Comparison of ENCODE assay signal across 8 mouse cellular contexts in genomic region chr15:98092372-98093120, GRCm38 (mm10). TPM values are rescaled to one million over a fixed set of nuclear protein-coding genes. Genes with fewer than 3 reads are reported as not detected.
A peak's percentile ranks its signal among the peaks of the same experiment; 100 is the strongest.
DNase-seq lines count a peak whose midpoint lies in the region; ATAC-seq and TF ChIP-seq lines count a peak whose summit lies in the region.

Pfkm (plus strand) TSS chr15:98092589.

- TF ChIP-seq POLR2A in lung, adult 2 months (IDR thresholded peaks at IDR 0.05; ENCODE audit: borderline replicate concordance, extremely low read depth, low read depth, low read length), result no peak
- no peak for TF ChIP-seq POLR2A in bone marrow, adult 2 months (IDR thresholded peaks at IDR 0.05; ENCODE audit: borderline replicate concordance, control insufficient read depth, low read depth, low read length)

- no peak for TF ChIP-seq CTCF in lung, adult 2 months (IDR thresholded peaks at IDR 0.05; ENCODE audit: insufficient read depth, low read length)
- TF ChIP-seq CTCF in bone marrow, adult 2 months (IDR thresholded peaks at IDR 0.05; ENCODE audit: control insufficient read depth, insufficient read depth, low read length), result no peak

- peak within 1 kb of the TSS; percentile 91 for H3K27ac ChIP-seq in bone marrow, adult 2 months (ENCODE audit: control insufficient read depth, insufficient read depth, low read depth, low read length, poor library complexity)
- H3K27ac ChIP-seq in hindbrain, embryonic 16.5 days (ENCODE audit: low read depth, low read length), result peak within 1 kb of the TSS; percentile 81

- no peak; the same call in 1 of the 2 replicates for ATAC-seq in hindbrain, embryonic 16.5 days
- ATAC-seq in activated CD4-positive, CD25-positive, alpha-beta regulatory T cell, adult 4 months, result no peak

- H3K4me1 ChIP-seq in lung, adult 2 months (ENCODE audit: control insufficient read depth, insufficient read depth, low read length), result peaks cover 8% of the 10 kb centered on the region
- H3K4me1 ChIP-seq in bone marrow, adult 2 months (ENCODE audit: control insufficient read depth, insufficient read depth, low read length), result peaks cover 2% of the 10 kb centered on the region
- peaks cover 15% of the 10 kb centered on the region for H3K4me1 ChIP-seq in hindbrain, embryonic 16.5 days (ENCODE audit: control insufficient read depth, insufficient read depth, low read depth, low read length)
- peaks cover 32% of the 10 kb centered on the region for H3K4me1 ChIP-seq in megakaryocyte, embryonic 14.5 days

- peak within 1 kb of the TSS; percentile 89 for H3K9ac ChIP-seq in hindbrain, embryonic 16.5 days (ENCODE audit: low read depth, low read length)

- H3K9me3 ChIP-seq in hindbrain, embryonic 16.5 days (ENCODE audit: control insufficient read depth, low read length), result no peaks in the 10 kb centered on the region
- no peaks in the 10 kb centered on the region for H3K9me3 ChIP-seq in megakaryocyte, embryonic 14.5 days

- WGBS in lung, adult 2 months, result under 1% methylated on average over 30 of the region's 30 CpGs
- WGBS in bone marrow, adult 2 months, result under 1% methylated on average over 30 of the region's 30 CpGs
- under 1% methylated on average over 30 of the region's 30 CpGs for WGBS in hindbrain, embryonic 16.5 days

- H3K27me3 ChIP-seq in hindbrain, embryonic 16.5 days (replicated peaks; ENCODE audit: control insufficient read depth, insufficient read depth, low read length), result no peaks in the 10 kb centered on the region
- no peaks in the 10 kb centered on the region for H3K27me3 ChIP-seq in megakaryocyte, embryonic 14.5 days (replicated peaks)

- DNase-seq in lung, adult 2 months, result no peak
- no peak for DNase-seq in lung, postnatal 14 days
- no peak for DNase-seq in gastrocnemius, adult 18-20 months (ENCODE audit: low spot score)
- DNase-seq in right cerebral cortex, postnatal 4 days, result no peak

- H3K4me3 ChIP-seq in lung, adult 2 months (replicated peaks; ENCODE audit: extremely low read depth, low read depth, low read length), result peak within 1 kb of the TSS; percentile 69
- peak within 1 kb of the TSS; percentile 71 for H3K4me3 ChIP-seq in bone marrow, adult 2 months (replicated peaks; ENCODE audit: control insufficient read depth, low read depth, low read length)
- peak within 1 kb of the TSS; percentile 86 for H3K4me3 ChIP-seq in hindbrain, embryonic 16.5 days (ENCODE audit: low read length)
- peak within 1 kb of the TSS; percentile 98 for H3K4me3 ChIP-seq in megakaryocyte, embryonic 14.5 days (replicated peaks)

- no peaks in the 10 kb centered on the region for H3K36me3 ChIP-seq in hindbrain, embryonic 16.5 days (ENCODE audit: control insufficient read depth, insufficient read depth, low read length)
- peaks cover 17% of the 10 kb centered on the region for H3K36me3 ChIP-seq in megakaryocyte, embryonic 14.5 days (replicated peaks; ENCODE audit: low read length)

- H3K4me2 ChIP-seq in hindbrain, embryonic 16.5 days (ENCODE audit: low read length), result peak within 1 kb of the TSS; percentile 87

RNA-seq across cellular contexts. Expression of gene Pfkm, which starts in this region (rescaled TPM):
- 19.8 and 54.0 TPM in 2 replicates for polyA plus RNA-seq in lung, adult 2 months (2012; rRNA removed)
- 22.9 and 23.0 TPM in 2 replicates for polyA plus RNA-seq in bone marrow, adult 2 months (2011; ENCODE audit: insufficient read depth, insufficient read length, low replicate concordance, missing spikeins)
- total RNA-seq in gastrocnemius, adult 18-20 months (2021), result 1,000 to 10,000 TPM; 2,870 to 2,899 TPM
- 99.4 and 106 TPM in 2 replicates for polyA plus RNA-seq in hindbrain, embryonic 16.5 days (2015; fragmentation: Nextera tagmentation; extraction: Ambion mirVana)
- 2.6 and 10.2 TPM in 2 replicates for polyA plus RNA-seq in megakaryocyte, embryonic 14.5 days (2012; ENCODE audit: insufficient read depth, low replicate concordance)
- 1 to 10 TPM; 5.0 to 6.8 TPM for polyA plus RNA-seq in activated CD4-positive, CD25-positive, alpha-beta regulatory T cell, adult 4 months (2017; shearing (Covaris generic))
